Mouse (Mus musculus): Measurements from ENCODE around the gene Cd52.
A peak's percentile ranks its signal among the peaks of the same experiment; 100 is the strongest.

GRCm38 (mm10) chr4:134035953-134036352 is 58.9 kb downstream of the Cd52 start:
- TF ChIP-seq CTCF (IDR thresholded peaks at IDR 0.05; ENCODE audit: low read depth) (peak; percentile 90), EP300 (IDR thresholded peaks at IDR 0.05; ENCODE audit: low read depth) (no peak)
